Mouse (Mus musculus): ENCODE data around the gene Map4k1. TPM values are rescaled to one million over a fixed set of nuclear protein-coding genes. Genes with fewer than 3 reads are reported as not detected.
A peak's percentile ranks its signal among the peaks of the same experiment; 100 is the strongest.

The Map4k1 gene
- polyA plus RNA-seq, 1 experiment from 2014 or later: 10.0 TPM

DNA sequence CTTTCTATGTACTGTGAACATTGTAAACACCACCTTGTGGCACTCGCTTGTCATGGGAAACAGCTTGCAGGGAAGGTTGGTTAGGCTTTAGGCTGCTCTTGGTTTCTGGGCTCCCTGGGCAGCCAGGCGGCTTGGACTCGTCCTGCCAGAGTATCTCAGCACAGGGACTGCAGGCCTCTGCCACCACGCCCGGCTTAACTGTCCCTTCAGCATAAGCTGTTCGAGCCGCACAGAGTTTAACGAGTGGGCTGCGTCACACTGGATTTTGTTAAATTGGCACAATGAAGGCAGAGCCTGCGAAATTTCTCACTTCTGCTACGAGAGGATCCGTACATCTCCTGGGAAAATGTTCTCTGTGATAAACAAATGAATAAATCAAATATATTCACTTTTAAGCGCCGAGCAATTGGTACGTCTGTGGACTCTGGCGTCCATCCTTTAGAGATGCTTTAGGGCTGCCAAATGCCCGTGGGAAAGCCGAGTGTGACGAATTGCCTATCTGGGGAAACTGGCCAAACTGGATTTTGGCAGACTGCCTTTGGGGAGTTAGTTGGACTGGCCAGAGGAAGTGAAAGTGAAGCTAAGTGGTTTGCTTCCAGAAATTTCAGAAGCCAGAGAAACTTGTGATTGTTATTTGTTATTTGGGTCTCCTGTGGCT lies 61.3 kb downstream of the Map4k1 start:
- H3K4me2 ChIP-seq (ENCODE audit: low read length): peak overlapping the region; percentile 16
- peak overlapping the region; percentile 73; the same call in 1 of the 2 replicates for H3K27ac ChIP-seq (ENCODE audit: low read length)
- no peaks in the 10 kb centered on the region for H3K27me3 ChIP-seq (replicated peaks; ENCODE audit: control insufficient read depth, insufficient read depth, low read length)
- 35% methylated on average over 19 of the region's 19 CpGs for WGBS
- peaks cover 24% of the 10 kb centered on the region for H3K4me1 ChIP-seq (replicated peaks; ENCODE audit: control insufficient read depth, insufficient read depth, low read length)
- no peaks in the 10 kb centered on the region for H3K36me3 ChIP-seq (ENCODE audit: control insufficient read depth, insufficient read depth)
- no peak for ATAC-seq
- no peaks in the 10 kb centered on the region for H3K9me3 ChIP-seq (ENCODE audit: control insufficient read depth, low read length)
- no peak overlapping the region for H3K4me3 ChIP-seq (replicated peaks; ENCODE audit: low read length)
- 0 out of 2 replicates have a peak overlapping the region, but pooled peaks have one; percentile 5 for H3K9ac ChIP-seq (replicated peaks; ENCODE audit: low read depth, low read length)

DNA sequence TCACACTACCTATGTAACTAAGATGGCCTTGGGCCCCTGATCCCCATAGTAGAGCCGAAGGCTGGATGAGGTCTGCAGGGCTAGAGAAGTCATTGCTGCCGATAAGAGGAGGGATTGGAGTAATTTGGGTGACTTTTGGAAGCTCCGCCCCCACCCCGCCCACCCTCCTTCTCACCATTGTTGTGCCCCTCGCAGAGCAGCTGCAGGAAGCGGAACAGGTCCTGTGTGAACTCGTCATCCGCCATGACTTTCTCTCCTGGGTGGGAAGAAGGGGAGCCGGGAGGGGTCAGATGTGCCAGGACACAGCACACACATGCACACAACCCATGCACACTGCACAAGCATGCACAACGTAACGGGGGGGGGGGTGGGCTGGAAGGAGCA lies 61.8 kb downstream of the Map4k1 start:
- Histone ChIP-seq H3K9ac (replicated peaks; ENCODE audit: low read depth, low read length) (no peak overlapping the region), H3K4me3 (replicated peaks; ENCODE audit: low read length) (no peak overlapping the region), H3K4me1 (replicated peaks; ENCODE audit: control insufficient read depth, insufficient read depth, low read length) (peaks cover 24% of the 10 kb centered on the region), H3K27me3 (replicated peaks; ENCODE audit: control insufficient read depth, insufficient read depth, low read length) (no peaks in the 10 kb centered on the region), H3K4me2 (ENCODE audit: low read length) (peak overlapping the region; percentile 16), H3K27ac (ENCODE audit: low read length) (peak overlapping the region; percentile 73; the same call in 1 of the 2 replicates), H3K9me3 (ENCODE audit: control insufficient read depth, low read length) (no peaks in the 10 kb centered on the region), H3K36me3 (ENCODE audit: control insufficient read depth, insufficient read depth) (no peaks in the 10 kb centered on the region)
- 29% methylated on average over 9 of the region's 11 CpGs for WGBS
- no peak for ATAC-seq

DNA sequence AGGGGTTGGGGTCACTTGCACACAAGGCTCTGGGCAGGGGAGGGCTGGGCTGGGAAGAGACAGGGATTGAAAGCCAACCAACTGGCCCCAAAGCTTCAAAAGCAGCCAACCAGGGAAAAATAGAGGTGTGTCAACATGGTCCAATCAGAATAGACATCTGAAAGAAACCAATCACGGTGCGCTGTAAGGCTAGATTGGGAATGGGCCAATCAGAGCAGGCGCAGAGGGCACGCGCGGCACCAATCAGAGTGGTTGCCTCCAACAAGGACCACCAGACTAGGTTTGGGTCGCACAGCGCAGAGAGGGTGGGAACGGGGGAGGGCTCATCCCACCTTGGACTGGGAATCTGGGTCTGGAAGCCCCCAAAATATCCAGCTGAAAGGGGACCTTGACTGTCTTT lies 62.5 kb downstream of the Map4k1 start:
- Histone ChIP-seq H3K27ac (ENCODE audit: low read length) (no peak overlapping the region), H3K27me3 (replicated peaks; ENCODE audit: control insufficient read depth, insufficient read depth, low read length) (no peaks in the 10 kb centered on the region), H3K9me3 (ENCODE audit: control insufficient read depth, low read length) (no peaks in the 10 kb centered on the region), H3K36me3 (ENCODE audit: control insufficient read depth, insufficient read depth) (no peaks in the 10 kb centered on the region), H3K9ac (replicated peaks; ENCODE audit: low read depth, low read length) (no peak overlapping the region), H3K4me3 (replicated peaks; ENCODE audit: low read length) (no peak overlapping the region), H3K4me2 (ENCODE audit: low read length) (no peak overlapping the region), H3K4me1 (replicated peaks; ENCODE audit: control insufficient read depth, insufficient read depth, low read length) (peaks cover 24% of the 10 kb centered on the region)
- 61% methylated on average over 9 of the region's 9 CpGs for WGBS
- no peak for ATAC-seq

DNA sequence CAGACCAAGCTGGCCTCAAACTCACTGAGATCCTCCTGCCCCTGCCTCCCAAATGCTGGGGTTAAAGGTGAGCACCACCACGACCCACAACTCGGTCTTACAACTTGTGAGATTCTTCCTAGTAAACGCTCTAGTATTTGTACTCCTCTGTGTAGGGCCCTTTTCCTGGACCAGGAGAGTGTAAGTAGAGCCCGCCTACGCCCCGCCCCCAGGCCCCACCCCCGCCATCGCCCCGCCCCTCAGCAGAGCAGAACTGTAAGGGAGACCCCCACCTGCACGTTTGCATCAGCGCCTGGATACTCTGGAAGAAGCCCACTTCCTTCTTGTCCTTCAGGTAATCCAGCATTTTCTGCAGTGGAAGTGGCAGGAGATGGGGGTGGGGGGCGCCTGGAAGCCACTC lies 64.7 kb downstream of the Map4k1 start:
- Histone ChIP-seq H3K36me3 (ENCODE audit: control insufficient read depth, insufficient read depth) (no peaks in the 10 kb centered on the region), H3K9ac (replicated peaks; ENCODE audit: low read depth, low read length) (no peak overlapping the region), H3K4me3 (replicated peaks; ENCODE audit: low read length) (no peak overlapping the region), H3K27ac (ENCODE audit: low read length) (no peak overlapping the region), H3K4me2 (ENCODE audit: low read length) (no peak overlapping the region), H3K27me3 (replicated peaks; ENCODE audit: control insufficient read depth, insufficient read depth, low read length) (no peaks in the 10 kb centered on the region), H3K9me3 (ENCODE audit: control insufficient read depth, low read length) (no peaks in the 10 kb centered on the region), H3K4me1 (replicated peaks; ENCODE audit: control insufficient read depth, insufficient read depth, low read length) (peaks cover 13% of the 10 kb centered on the region)
- WGBS: 5% methylated on average over 11 of the region's 12 CpGs
- ATAC-seq: 0 out of 2 replicates have a peak, but pooled peaks have one; percentile 32

DNA sequence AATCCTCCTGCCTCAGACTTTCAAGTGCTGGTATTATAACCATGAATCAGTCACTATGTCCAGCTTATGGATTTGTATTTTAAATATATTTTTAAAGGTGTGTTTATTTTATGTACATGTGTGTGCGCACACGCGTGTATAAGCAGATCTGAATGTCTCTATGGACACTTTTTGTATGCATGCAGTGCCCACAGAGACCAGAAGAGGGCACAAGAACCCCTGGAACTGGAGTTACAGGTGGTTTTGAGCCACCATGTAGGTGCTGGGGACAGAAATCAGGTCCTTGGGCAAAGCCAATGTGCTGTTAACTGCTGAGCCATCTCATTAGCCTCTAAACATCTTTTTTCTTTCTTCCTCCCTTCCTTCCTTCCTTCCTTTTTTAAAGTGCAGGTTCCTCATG lies 66.2 kb downstream of the Map4k1 start:
- no peak overlapping the region for H3K9ac ChIP-seq (replicated peaks; ENCODE audit: low read depth, low read length)
- H3K27me3 ChIP-seq (replicated peaks; ENCODE audit: control insufficient read depth, insufficient read depth, low read length): peaks cover 8% of the 10 kb centered on the region; the same call in 1 of the 2 replicates
- no peaks in the 10 kb centered on the region for H3K36me3 ChIP-seq (ENCODE audit: control insufficient read depth, insufficient read depth)
- peaks cover 9% of the 10 kb centered on the region for H3K4me1 ChIP-seq (replicated peaks; ENCODE audit: control insufficient read depth, insufficient read depth, low read length)
- WGBS: 78% methylated on average over 3 of the region's 3 CpGs
- no peak overlapping the region for H3K4me2 ChIP-seq (ENCODE audit: low read length)
- no peak overlapping the region for H3K4me3 ChIP-seq (replicated peaks; ENCODE audit: low read length)
- no peak for ATAC-seq
- H3K27ac ChIP-seq (ENCODE audit: low read length): no peak overlapping the region
- H3K9me3 ChIP-seq (ENCODE audit: control insufficient read depth, low read length): no peaks in the 10 kb centered on the region

DNA sequence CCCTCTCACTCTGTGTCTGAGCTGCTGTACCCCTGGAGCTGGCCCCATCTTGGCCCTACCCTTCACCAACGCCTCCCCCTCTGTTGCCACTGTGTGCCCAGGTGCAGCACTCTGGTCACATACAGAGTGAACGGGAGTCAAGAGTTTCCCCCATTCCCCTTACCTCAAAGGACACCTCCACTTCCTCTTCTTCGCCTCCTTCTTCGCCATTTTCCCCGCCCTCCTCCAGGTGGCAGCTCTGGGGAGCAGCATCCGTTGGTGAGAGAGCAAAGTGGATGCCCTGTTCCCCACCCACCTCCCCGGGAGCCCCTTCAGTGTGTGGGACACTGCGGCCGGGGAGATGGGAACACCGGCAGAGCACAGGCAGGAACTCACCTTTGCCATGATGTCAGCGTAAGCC lies 66.8 kb downstream of the Map4k1 start:
- Histone ChIP-seq H3K27me3 (replicated peaks; ENCODE audit: control insufficient read depth, insufficient read depth, low read length) (peaks cover 13% of the 10 kb centered on the region; the same call in 1 of the 2 replicates), H3K9me3 (ENCODE audit: control insufficient read depth, low read length) (no peaks in the 10 kb centered on the region), H3K27ac (ENCODE audit: low read length) (no peak overlapping the region), H3K4me2 (ENCODE audit: low read length) (no peak overlapping the region), H3K9ac (replicated peaks; ENCODE audit: low read depth, low read length) (no peak overlapping the region), H3K36me3 (ENCODE audit: control insufficient read depth, insufficient read depth) (no peaks in the 10 kb centered on the region), H3K4me1 (replicated peaks; ENCODE audit: control insufficient read depth, insufficient read depth, low read length) (peaks cover 3% of the 10 kb centered on the region), H3K4me3 (replicated peaks; ENCODE audit: low read length) (no peak overlapping the region)
- no peak for ATAC-seq
- WGBS: 86% methylated on average over 11 of the region's 11 CpGs

DNA sequence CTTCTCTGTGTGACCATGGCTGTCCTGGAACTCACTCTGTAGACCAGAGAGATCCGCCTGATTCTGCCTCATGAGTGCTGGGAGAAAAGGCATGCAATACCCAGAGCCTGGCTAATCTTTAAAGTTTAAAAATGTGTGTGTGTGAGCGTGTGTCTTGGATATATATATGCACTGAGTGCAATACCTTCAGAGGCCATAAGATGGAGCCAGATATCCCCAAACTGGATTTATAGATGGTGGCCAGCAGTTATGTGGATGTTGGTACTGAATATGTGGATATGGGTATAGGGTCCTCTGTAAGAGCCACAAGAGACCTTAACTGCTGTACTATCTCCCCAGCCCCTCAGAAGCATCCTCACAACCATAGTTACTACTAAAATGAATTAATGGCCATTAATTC lies 68.9 kb downstream of the Map4k1 start:
- Histone ChIP-seq H3K27me3 (replicated peaks; ENCODE audit: control insufficient read depth, insufficient read depth, low read length) (peaks cover 17% of the 10 kb centered on the region), H3K27ac (ENCODE audit: low read length) (no peak overlapping the region), H3K4me3 (replicated peaks; ENCODE audit: low read length) (no peak overlapping the region), H3K4me2 (ENCODE audit: low read length) (no peak overlapping the region), H3K9me3 (ENCODE audit: control insufficient read depth, low read length) (no peaks in the 10 kb centered on the region), H3K9ac (replicated peaks; ENCODE audit: low read depth, low read length) (no peak overlapping the region), H3K36me3 (ENCODE audit: control insufficient read depth, insufficient read depth) (no peaks in the 10 kb centered on the region), H3K4me1 (replicated peaks; ENCODE audit: control insufficient read depth, insufficient read depth, low read length) (no peaks in the 10 kb centered on the region)
- WGBS: 36% methylated on average over 2 of the region's 2 CpGs
- ATAC-seq: peak; percentile 32; the same call in 1 of the 2 replicates

DNA sequence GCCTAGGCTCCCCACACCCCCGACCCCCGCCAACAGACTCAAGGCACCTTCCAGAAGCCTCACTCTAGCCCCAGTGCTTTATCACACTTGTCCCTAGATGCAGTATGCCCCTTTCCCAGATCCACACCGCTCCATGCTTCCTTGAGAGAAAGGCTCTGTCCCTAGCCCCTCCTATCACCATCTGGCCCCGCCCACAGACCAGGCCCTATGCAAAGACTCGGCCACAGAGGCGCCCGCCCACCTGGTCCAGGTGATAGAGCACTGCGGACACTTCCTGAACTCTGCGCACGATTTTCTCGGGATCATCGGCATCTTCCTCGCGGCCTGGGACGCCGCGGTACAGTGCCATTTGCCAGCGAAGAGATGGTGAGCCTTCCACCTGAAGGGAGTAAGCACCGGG lies 71.0 kb downstream of the Map4k1 start:
- H3K9me3 ChIP-seq (ENCODE audit: control insufficient read depth, low read length): no peaks in the 10 kb centered on the region
- H3K4me3 ChIP-seq (replicated peaks; ENCODE audit: low read length): no peak overlapping the region
- H3K4me2 ChIP-seq (ENCODE audit: low read length): no peak overlapping the region
- H3K27ac ChIP-seq (ENCODE audit: low read length): no peak overlapping the region
- WGBS: 6% methylated on average over 19 of the region's 19 CpGs
- H3K36me3 ChIP-seq (ENCODE audit: control insufficient read depth, insufficient read depth): no peaks in the 10 kb centered on the region
- H3K27me3 ChIP-seq (replicated peaks; ENCODE audit: control insufficient read depth, insufficient read depth, low read length): peaks cover 17% of the 10 kb centered on the region
- no peak for ATAC-seq
- no peak overlapping the region for H3K9ac ChIP-seq (replicated peaks; ENCODE audit: low read depth, low read length)
- no peaks in the 10 kb centered on the region for H3K4me1 ChIP-seq (replicated peaks; ENCODE audit: control insufficient read depth, insufficient read depth, low read length)
